Mouse (Mus musculus) layer of hippocampus, adult 6 months (tissue): Measurements from ENCODE around the gene Olfr714. TPM values are rescaled to one million over a fixed set of nuclear protein-coding genes. Genes with fewer than 3 reads are reported as not detected.

Source experiments
- long read RNA-seq, 2 experiments: library from polyadenylated mRNA; unstranded; transcript quantifications; one replicate each; pipeline ENCODE4 v2.0.0; 2019 to 2020
- polyA plus RNA-seq: library from polyadenylated mRNA; unstranded; fragments of <200 nt; fragmentation: Nextera tagmentation; gene quantifications from 2 replicates; pipeline ENCODE4 v1.2.3, GENCODE M21; 2021

Gene Olfr714
- polyA plus RNA-seq, result not detected in 2 replicates
- long read RNA-seq, experiment 1, result 0 reads
- long read RNA-seq, experiment 2, result 0 reads

DNA sequence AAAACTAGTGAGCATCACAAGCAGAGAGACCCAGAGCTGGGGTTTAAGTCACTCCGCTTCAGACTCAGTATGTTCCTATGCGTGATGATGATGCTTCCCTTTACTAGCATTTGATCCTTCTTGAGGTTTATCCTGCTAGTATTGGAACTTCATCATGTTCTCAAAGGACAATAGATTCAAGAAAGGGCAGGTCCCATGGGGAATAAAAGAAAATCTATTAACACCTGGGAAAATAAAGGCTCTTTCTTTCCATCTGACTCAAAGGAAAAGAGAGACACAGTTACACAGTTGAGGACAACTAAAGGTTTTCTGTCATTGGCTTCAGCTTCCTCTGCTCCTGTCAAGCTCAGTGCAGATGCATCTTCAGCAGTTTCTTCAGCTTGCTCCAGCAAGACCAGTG, at the start of gene Olfr714:
Gene Olfr714 (plus strand): TSS at position 301 of the 400 bp plus-strand sequence.

DNA sequence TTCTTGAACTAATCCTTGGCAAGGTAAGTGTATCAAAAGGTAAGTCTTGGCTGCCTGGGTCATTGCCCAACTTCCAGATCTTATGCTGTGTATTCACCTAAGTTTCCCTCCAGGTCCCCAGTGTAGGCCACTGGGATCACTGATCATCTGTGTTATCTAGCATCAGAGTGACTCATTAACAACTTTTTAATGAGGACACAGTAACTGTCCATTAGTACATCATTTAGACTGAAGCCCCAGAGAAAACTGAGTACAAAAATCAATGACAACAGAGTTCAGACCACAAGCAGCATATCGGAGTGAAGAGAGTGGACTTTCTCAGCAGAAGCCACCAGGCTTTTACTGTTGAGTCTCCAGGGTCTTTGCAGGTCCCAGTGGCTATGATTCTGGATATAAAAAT, 39.9 kb upstream of the Olfr714 start, which contains the start of gene Olfr713:
Gene Olfr713 (plus strand): TSS at position 301 of the 400 bp plus-strand sequence.

DNA sequence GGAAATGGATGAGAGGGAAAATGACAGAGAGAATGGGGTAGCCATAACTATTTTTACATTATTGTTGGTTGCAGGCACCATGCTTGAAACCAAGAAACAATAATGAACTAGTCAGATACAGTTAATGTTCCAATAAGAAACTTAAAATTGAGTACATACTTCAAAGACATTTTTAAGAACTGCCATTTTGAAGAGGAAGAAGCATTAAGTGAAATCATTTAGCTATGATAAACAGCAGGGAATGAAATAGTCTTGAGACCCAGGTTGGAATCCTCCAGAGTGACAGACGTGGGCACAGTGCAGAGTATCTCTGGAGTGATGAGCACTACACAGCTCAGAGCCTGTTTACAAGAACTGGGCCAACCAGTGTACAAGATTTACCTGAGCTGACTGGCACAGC, 22.1 kb downstream of the Olfr714 start, which contains the start of gene Olfr17:
Gene Olfr17 (plus strand): TSS at position 301 of the 400 bp plus-strand sequence.

DNA sequence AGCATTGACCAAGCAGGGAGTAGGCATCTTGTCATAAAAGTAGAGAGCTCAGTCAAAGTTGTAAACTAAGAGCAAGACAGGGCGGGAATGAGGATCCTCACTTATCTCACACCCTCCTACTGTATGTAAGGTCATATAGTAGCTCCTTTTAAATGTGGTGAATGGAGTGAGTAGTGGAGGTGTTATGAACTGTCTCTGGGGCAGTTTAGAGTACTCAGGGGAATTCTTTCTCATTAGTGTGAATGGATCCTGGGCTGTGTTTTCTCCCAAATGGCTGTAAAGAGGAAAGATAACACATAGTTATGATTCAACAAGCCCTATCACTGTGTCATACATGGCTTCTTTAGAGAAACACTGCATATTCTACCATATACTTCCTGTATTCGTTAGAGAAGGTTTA, 39.5 kb downstream of the Olfr714 start, which contains the start of gene Olfr715b:
Gene Olfr715b (minus strand): TSS at position 101 of the 400 bp plus-strand sequence.

Other genes starting within 250 kb of the Olfr714 start
- not detected in 2 replicates for gene Olfr702, start 237.1 kb upstream of the Olfr714 start, polyA plus RNA-seq
- gene Olfr703, start 227.6 kb upstream of the Olfr714 start, polyA plus RNA-seq, result not detected in 2 replicates
- not detected in 2 replicates for gene Olfr704, start 207.8 kb upstream of the Olfr714 start, polyA plus RNA-seq
- gene Olfr705, start 194.1 kb upstream of the Olfr714 start, polyA plus RNA-seq, result not detected in 2 replicates
- gene Olfr706, start 182.8 kb upstream of the Olfr714 start, polyA plus RNA-seq, result not detected in 2 replicates
- gene Olfr707, start 169.7 kb upstream of the Olfr714 start, polyA plus RNA-seq, result not detected in 2 replicates
- gene Olfr1532-ps1, start 163.0 kb upstream of the Olfr714 start, polyA plus RNA-seq, result not detected in 2 replicates
- gene Olfr709-ps1, start 138.8 kb upstream of the Olfr714 start, polyA plus RNA-seq, result not detected in 2 replicates
- not detected in 2 replicates for gene Olfr710, start 122.7 kb upstream of the Olfr714 start, polyA plus RNA-seq
- gene Olfr6, start 107.0 kb upstream of the Olfr714 start, polyA plus RNA-seq, result not detected in 2 replicates
- not detected in 2 replicates for gene Olfr711, start 95.5 kb upstream of the Olfr714 start, polyA plus RNA-seq
- not detected in 2 replicates for gene Olfr2, start 64.9 kb upstream of the Olfr714 start, polyA plus RNA-seq
- not detected in 2 replicates for gene Olfr713, start 39.8 kb upstream of the Olfr714 start, polyA plus RNA-seq
- gene Olfr17, start 22.2 kb downstream of the Olfr714 start, polyA plus RNA-seq, result not detected in 2 replicates
- gene Olfr715b, start 39.4 kb downstream of the Olfr714 start, polyA plus RNA-seq, result not detected in 2 replicates
- gene Olfr715, start 60.1 kb downstream of the Olfr714 start, polyA plus RNA-seq, result not detected in 2 replicates
- not detected in 2 replicates for gene Olfr716, start 67.3 kb downstream of the Olfr714 start, polyA plus RNA-seq
- not detected in 2 replicates for gene Nlrp14, start 96.0 kb downstream of the Olfr714 start, polyA plus RNA-seq
- not detected in 2 replicates for gene Rbmxl2, start 138.5 kb downstream of the Olfr714 start, polyA plus RNA-seq